Mouse (Mus musculus) liver, adult 2 months (tissue): ENCODE measurements around the gene Plxnd1. TPM values are rescaled to one million over a fixed set of nuclear protein-coding genes. Genes with fewer than 3 reads are reported as not detected.

Experiments used
- DNase-seq: peaks from one replicate; pipeline ENCODE4 v3.0.0-alpha.2; 2011; ENCODE audit warnings: low read depth, low spot score; ENCODE audit errors: extremely low read depth
- H3K27ac ChIP-seq: fragments of 200-500 bp; replicated peaks from 2 replicates; pipeline ENCODE4 v1.5.1; 2012; ENCODE audit warnings: low read depth, mild to moderate bottlenecking, control low read depth, inconsistent platforms, low read length; ENCODE audit not compliant: insufficient read depth
- H3K27me3 ChIP-seq: fragments of 200-500 bp; 2 replicates; pipeline ENCODE4 v1.6.1; 2012; ENCODE audit warnings: mild to moderate bottlenecking, moderate library complexity, low read length, inconsistent platforms; ENCODE audit not compliant: control insufficient read depth, insufficient read depth
- H3K36me3 ChIP-seq: fragments of 200-500 bp; 2 replicates; pipeline ENCODE4 v1.6.1; 2012; ENCODE audit warnings: low read length, inconsistent platforms; ENCODE audit not compliant: control insufficient read depth, insufficient read depth
- H3K4me1 ChIP-seq: fragments of 200-500 bp; 2 replicates; pipeline ENCODE4 v1.6.1; 2011; ENCODE audit warnings: low read length; ENCODE audit not compliant: control insufficient read depth, insufficient read depth
- H3K4me3 ChIP-seq: fragments of 200-500 bp; 2 replicates; pipeline ENCODE4 v1.5.1; 2011; ENCODE audit warnings: low read depth, mild to moderate bottlenecking, control low read depth, low read length, moderate library complexity; ENCODE audit not compliant: insufficient read depth
- H3K79me2 ChIP-seq: fragments of 200-500 bp; 2 replicates; pipeline ENCODE4 v1.6.1; 2012; ENCODE audit warnings: inconsistent platforms, mild to moderate bottlenecking, low read length, moderate library complexity; ENCODE audit not compliant: control insufficient read depth, insufficient read depth
- H3K9ac ChIP-seq: fragments of 200-500 bp; 2 replicates; pipeline ENCODE4 v1.6.1; 2012; ENCODE audit warnings: low read depth, mild to moderate bottlenecking, control low read depth, inconsistent platforms, low read length
- CTCF ChIP-seq: fragments of 200-500 bp; IDR thresholded peaks from 2 replicates; pipeline ENCODE4 v1.5.1; 2011; ENCODE audit warnings: low read depth, low read length, control low read depth
- POLR2A ChIP-seq: fragments of 200-500 bp; IDR thresholded peaks from 2 replicates; pipeline ENCODE4 v1.6.1; 2011; ENCODE audit warnings: low read length, control low read depth; ENCODE audit not compliant: insufficient read depth; ENCODE audit errors: extremely low read depth
- WGBS: fragments of 180-500 bp; shearing (Covaris S2); methylation state at CpG from one replicate; pipeline ENCODE4 v1.1.7; 2018; 5-methylcytosine and 5-hydroxymethylcytosine counted together
- polyA plus RNA-seq: library from polyadenylated mRNA; depleted of rRNA; stranded (reverse); fragments of >200 nt; gene quantifications from 2 replicates; pipeline ENCODE4 v1.2.3, GENCODE M21; 2012
- total RNA-seq: library from RNA; depleted of rRNA; stranded (reverse); fragments of >200 nt; gene quantifications from 2 replicates; pipeline ENCODE4 v1.2.3, GENCODE M21; 2014

The Plxnd1 gene
- total and polyA plus RNA-seq, 2 experiments = 12.4 to 18.4 TPM

DNA sequence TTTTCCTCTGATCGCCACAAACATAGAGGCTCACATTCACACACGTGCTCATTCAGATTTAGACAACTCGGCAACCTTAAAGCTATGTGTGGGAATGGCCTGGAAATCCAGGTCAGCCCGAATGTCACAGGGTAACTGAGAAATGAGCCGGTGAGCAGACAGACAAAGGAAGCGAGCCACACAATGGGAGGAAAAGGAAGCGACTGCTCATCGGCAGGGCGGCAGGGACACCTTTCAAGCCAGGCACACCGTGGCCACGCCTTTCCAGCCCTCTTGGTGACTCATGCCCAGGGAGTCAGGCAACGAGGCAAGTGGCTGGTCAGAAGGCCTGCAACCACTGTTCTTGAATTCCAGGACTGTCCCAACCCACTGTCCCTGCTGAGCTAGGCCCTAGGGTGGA is 14.6 kb upstream of the Plxnd1 start:
- TF ChIP-seq CTCF (no peak), POLR2A (no peak)
- Histone ChIP-seq H3K27me3 (no peaks in the 10 kb centered on the region), H3K36me3 (no peaks in the 10 kb centered on the region), H3K9ac (no peak overlapping the region), H3K27ac (no peak overlapping the region), H3K79me2 (no peaks in the 10 kb centered on the region), H3K4me1 (peaks cover 6% of the 10 kb centered on the region; the same call in 1 of the 2 replicates), H3K4me3 (no peak overlapping the region)
- no peak for DNase-seq
- 78% methylated on average over 12 of the region's 12 CpGs for WGBS

DNA sequence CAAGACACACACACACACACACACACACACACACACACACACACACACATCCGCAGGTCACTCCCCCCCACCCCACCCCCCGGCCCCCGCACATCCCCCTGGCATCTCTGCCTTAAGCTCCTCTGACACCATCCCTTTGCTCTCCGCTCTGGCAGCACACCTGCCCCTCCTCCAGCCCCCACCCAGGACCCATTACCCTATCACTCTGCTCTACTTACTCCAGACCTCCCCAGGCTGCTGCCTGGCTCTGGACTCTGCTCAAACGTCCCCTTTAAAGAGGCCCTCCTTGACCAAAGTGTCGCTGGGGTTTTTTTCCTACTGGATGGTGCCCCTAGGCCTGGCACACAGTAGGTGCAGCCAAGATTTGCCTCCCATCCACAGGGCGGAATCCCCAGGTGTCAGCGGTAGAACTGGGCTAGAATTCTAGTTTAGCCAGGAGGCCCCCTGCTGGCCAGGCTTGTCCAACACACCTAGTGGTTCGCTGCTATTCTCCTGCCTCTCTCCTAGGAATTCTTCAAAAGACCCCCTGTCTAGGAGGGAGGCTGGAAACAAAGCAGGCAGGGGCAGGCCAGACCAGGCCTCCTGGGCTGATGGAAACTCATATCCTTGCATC is 12.9 kb upstream of the Plxnd1 start:
- no peak for DNase-seq

DNA sequence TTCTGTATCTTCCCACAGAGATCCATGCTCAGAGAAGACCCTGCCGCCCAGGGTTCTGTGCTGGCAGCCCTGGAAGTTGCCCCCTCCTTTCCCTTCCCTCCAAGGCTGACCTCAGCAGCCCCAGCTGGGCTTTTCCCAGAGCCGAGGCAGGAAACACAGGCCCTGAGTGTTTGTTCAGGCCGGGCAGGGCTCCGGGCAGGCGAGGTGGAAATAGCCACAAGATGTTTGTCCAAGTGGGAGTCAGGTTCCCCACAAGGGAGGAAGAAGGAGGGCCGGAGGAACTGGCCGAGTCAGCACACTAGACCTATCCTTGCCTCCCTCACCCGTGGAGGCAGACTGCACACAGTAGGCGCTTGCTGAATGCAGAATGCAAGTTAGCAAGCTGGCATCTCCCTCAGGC is 11.9 kb upstream of the Plxnd1 start:
- H3K9ac ChIP-seq = peak overlapping the region; percentile 31; the same call in 1 of the 2 replicates
- no peaks in the 10 kb centered on the region for H3K27me3 ChIP-seq
- WGBS = 56% methylated on average over 9 of the region's 9 CpGs
- H3K27ac ChIP-seq = peak overlapping the region; percentile 76
- no peaks in the 10 kb centered on the region for H3K79me2 ChIP-seq
- TF ChIP-seq POLR2A (no peak), CTCF (no peak)
- no peaks in the 10 kb centered on the region for H3K36me3 ChIP-seq
- no peak for DNase-seq
- H3K4me1 ChIP-seq = peaks cover 6% of the 10 kb centered on the region; the same call in 1 of the 2 replicates
- no peak overlapping the region for H3K4me3 ChIP-seq

More for the DNA sequence above, 12.9 kb upstream of the Plxnd1 start:
- 19% methylated on average over 9 of the region's 9 CpGs for WGBS
- Histone ChIP-seq H3K27me3 (no peaks in the 10 kb centered on the region), H3K79me2 (no peaks in the 10 kb centered on the region), H3K4me1 (peaks cover 6% of the 10 kb centered on the region; the same call in 1 of the 2 replicates), H3K9ac (no peak overlapping the region), H3K36me3 (no peaks in the 10 kb centered on the region), H3K4me3 (no peak overlapping the region), H3K27ac (no peak overlapping the region)
- no peak for TF ChIP-seq POLR2A
- peak; percentile 85 for TF ChIP-seq CTCF

DNA sequence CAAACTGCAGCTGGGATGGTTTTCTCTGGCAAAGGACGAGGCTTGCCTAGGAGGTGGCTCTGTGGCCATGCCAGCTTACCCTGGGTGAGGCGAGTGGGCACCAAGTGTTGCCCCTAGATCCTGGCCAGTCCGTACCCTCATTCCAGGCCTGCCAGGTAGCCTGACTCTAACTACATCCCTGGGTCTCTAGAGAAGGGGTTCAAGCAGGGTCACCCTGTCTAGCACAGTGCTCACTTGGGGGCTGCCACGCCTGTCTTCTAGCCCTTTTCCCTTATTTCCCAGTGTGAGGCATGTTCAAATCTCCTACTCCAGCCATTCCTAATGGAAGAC is 11.1 kb upstream of the Plxnd1 start:
- Histone ChIP-seq H3K36me3 (no peaks in the 10 kb centered on the region), H3K4me3 (no peak overlapping the region), H3K4me1 (peaks cover 6% of the 10 kb centered on the region; the same call in 1 of the 2 replicates), H3K27ac (peak overlapping the region; percentile 76), H3K79me2 (no peaks in the 10 kb centered on the region), H3K27me3 (no peaks in the 10 kb centered on the region), H3K9ac (peak overlapping the region; percentile 31)
- TF ChIP-seq POLR2A (no peak), CTCF (no peak)
- 69% methylated on average over 4 of the region's 4 CpGs for WGBS
- DNase-seq = no peak

DNA sequence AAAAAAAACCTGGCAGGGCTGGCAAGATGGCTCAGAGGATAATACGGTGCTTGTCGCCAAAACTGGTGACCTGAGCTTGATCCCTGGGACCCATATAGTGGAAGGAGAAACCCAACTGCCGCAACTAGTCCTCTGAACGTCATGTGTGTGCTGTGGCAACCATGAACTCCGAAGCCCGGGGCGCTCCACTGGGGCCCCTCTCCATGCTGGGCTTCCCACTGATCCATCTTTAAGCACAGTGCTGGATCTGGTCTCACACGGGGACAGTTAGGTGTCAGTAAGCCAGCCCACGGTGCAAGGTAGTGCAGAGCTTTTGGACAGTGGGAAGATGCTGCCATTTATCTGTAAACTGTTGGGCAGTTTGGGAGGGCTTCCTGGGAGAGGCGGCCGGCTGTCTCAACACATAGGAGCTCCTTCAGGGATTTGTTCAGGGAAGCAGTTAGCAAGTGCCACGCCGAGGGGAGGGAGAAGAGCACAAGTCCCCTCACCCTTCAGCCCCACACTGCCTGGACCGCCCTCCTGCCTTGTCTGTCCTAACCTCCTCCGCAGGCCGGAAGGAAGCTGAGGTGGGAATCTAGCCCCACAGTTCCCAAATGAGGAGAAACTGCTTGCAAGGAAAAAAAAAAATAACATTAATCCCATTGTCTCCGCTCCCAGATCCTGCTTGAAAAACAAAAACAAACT is 10.6 kb upstream of the Plxnd1 start:
- Histone ChIP-seq H3K27ac (peak overlapping the region; percentile 76), H3K4me1 (peaks cover 4% of the 10 kb centered on the region; the same call in 1 of the 2 replicates), H3K27me3 (no peaks in the 10 kb centered on the region), H3K9ac (no peak overlapping the region), H3K4me3 (no peak overlapping the region), H3K79me2 (no peaks in the 10 kb centered on the region), H3K36me3 (no peaks in the 10 kb centered on the region)
- TF ChIP-seq CTCF (no peak), POLR2A (no peak)
- no peak for DNase-seq
- WGBS = 80% methylated on average over 17 of the region's 17 CpGs

DNA sequence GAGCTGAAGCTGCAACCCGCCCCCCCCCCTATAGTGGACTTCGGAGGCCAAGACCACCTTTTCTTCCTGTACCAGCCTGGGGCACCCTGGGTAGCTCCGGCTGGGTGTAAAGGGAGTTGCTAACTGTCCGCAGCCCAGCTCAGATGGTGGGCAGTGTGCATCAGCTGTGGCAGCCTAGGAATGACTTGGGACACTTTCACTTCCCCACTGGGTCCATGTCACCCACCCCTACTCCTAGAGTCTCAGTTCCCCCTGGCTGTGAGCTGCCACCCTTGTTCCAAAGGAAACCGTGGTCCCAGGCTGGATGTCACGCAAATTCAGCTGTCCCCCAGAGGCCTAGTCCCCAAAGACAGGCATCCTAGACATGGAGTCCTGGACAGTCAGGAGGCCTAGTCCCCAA is 9.9 kb upstream of the Plxnd1 start:
- H3K9ac ChIP-seq = no peak overlapping the region
- H3K4me1 ChIP-seq = peaks cover 4% of the 10 kb centered on the region; the same call in 1 of the 2 replicates
- no peak overlapping the region for H3K4me3 ChIP-seq
- H3K36me3 ChIP-seq = no peaks in the 10 kb centered on the region
- DNase-seq = no peak
- 79% methylated on average over 6 of the region's 6 CpGs for WGBS
- H3K27me3 ChIP-seq = no peaks in the 10 kb centered on the region
- peak overlapping the region; percentile 91 for H3K27ac ChIP-seq
- no peak for TF ChIP-seq POLR2A
- TF ChIP-seq CTCF = no peak
- no peaks in the 10 kb centered on the region for H3K79me2 ChIP-seq
